Mouse (Mus musculus) brain, adult 2 months (tissue): ENCODE measurements around the gene Dgkk.
A peak's percentile ranks its signal among the peaks of the same experiment; 100 is the strongest.
"Not testable (repeated sequence)": the region's sequence is repeated elsewhere in the genome, so short reads cannot be mapped to it uniquely, and the experiment has no call there.

Experiments used
- DNase-seq: peaks from one replicate; pipeline ENCODE4 v3.0.0; 2011; ENCODE audit warnings: low read depth, low spot score

Dgkk gene

GRCm38 (mm10) chrX:6779006-6779405 is at the start of gene Dgkk:
Gene Dgkk (plus strand): TSS chrX:6779306.
- not testable (repeated sequence) for DNase-seq

DNA sequence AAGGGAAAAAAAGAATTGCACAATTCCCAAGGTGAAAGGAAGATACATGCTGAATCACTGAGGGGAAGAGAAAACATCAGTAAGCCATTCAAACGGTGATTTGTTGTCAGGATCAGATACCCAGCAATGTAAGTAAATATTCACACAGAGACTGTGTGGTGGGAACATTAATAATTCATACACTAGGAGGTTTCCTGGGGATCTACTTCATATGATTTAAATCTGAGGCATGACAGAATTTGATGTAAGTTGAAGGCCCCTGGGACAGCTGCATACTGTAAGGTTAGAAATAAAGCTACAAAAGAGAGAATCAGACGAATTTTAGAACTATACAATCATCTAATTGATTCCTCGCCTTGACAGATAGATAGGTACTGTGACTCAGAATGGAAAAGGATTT is 45.1 kb upstream of the Dgkk start:
- no peak for DNase-seq

GRCm38 (mm10) chrX:6750714-6751113 is 28.4 kb upstream of the Dgkk start:
- peak; percentile 40 for DNase-seq

- DNase-seq: peak; percentile 8
Measured at GRCm38 (mm10) chrX:6751549-6752047, 27.5 kb upstream of the Dgkk start.

DNA sequence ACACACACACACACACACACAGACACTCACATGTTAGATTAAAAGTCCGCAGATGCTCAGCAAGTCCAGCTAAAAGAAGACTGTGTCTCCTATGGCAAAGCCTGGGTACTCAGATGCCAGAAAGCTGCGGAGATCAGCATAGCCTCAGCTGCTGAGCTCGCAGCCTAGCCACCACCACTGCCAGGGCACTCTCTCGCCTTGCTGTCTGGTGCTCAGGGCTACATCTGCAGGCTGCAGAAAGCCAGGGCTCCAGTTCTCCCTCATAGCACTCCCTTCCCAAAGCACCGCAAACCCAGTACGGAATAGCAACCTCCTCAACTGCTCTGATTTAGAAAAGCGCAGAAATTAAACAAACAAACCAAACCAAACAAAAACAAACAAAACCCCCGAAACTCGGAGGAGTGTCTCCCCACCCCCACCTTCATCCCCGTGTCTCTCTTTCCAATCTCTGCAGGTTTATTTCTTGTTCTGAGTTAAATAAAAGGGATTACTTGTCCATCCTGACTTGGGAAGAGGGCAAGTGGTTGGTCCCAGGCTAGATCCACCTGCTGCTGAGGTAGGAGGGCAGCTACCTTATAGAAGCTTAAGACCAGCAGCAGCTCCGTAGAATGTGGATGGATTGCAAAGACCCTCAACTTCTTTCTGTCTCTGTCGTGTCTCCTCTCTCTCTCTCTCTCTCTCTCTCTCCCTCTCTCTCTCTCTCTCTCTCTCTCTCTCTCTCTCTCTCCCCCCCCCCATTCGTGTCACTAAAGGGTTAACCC is 1.4 kb upstream of the Dgkk start:
- DNase-seq: peak; percentile 15

GRCm38 (mm10) chrX:6778250-6778637 is 862 bp upstream of the Dgkk start:
- DNase-seq: peak; percentile 44

GRCm38 (mm10) chrX:6779969-6780539 is 948 bp downstream of the Dgkk start:
- no peak for DNase-seq

DNA sequence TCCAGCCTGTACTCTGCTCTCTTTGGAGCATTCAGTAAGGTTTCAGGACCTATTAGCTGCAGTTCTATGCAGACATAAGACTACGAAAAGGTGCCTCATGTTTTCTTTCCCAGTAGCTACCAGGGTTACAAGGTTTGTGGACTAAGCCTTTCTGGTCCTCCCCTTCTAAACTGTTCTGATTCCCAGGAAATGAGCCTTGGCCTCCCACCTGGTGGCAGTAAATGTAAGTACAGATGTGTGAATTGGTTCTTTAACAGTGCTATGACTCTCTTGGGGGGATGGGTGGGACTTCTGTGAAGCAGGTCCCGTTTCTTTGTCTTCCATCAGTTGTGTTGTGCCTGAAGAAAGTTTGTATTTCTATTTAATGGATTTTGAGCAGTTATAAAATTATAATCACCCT is 53.4 kb downstream of the Dgkk start:
- peak; percentile 2 for DNase-seq

DNA sequence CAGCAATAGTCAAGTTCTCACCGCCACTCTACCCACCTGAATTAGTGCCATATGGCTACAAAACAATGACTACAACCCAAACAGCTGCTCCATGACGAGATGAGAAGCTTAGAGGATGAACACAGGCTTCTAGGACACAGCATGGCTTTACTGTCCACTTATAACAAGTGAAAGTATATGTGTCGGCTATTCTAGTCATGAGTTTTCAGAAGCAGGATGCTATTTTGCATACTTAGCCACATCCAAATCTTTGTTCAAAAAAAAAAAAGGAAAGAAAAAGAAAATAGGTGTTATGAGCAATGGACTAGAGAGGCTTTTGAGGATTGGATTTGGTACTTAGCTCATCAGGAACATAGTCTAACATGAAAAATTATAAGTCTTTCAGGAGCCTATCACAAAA is 74.4 kb downstream of the Dgkk start:
- DNase-seq: peak; percentile 3

DNA sequence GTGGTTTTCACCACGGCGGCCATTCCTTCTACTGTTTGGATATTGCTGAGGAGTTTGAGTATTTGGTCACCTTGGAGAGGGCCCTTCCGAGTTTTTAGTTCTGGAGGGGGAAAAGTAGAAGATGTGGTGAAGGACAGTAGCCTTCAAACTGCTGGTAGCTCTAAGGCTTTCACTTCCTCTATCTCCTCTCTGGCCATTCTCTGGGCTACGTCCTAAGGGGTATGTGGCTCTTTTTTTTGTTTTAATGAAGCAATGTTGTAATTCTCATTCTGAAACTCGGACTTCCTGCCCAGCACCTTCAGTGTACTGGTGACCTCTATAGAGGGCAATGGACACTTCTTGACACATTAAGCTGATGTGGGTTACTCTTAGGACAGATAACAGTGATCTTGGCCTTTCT is 75.0 kb downstream of the Dgkk start:
- no peak for DNase-seq

DNA sequence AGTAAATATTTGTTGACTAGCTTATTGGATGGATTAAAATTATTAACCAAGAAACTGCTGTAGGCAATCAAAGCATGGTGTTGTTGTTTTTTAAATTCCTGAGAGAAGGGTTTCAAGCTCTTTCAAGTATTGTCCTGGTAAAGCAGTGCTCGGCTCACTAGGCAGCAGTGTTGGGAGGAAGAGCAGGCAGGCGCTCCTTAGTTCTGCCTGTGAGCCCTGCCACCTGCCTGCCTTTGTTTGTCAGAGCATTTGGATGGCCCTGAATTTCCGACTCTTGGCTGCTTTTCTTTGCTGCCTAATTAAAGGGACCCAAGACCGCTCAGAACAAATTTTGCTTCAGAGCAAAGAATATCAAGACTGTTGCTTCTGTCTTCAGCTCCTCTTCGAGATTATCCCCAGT is 114.8 kb downstream of the Dgkk start:
- DNase-seq: peak; percentile 3

- DNase-seq: no peak
Measured at GRCm38 (mm10) chrX:6911047-6911446, 131.9 kb downstream of the Dgkk start.

GRCm38 (mm10) chrX:6922165-6922564 is 143.1 kb downstream of the Dgkk start:
- peak; percentile 4 for DNase-seq

- DNase-seq: no peak
Measured at GRCm38 (mm10) chrX:6926224-6926623, 147.1 kb downstream of the Dgkk start.

DNA sequence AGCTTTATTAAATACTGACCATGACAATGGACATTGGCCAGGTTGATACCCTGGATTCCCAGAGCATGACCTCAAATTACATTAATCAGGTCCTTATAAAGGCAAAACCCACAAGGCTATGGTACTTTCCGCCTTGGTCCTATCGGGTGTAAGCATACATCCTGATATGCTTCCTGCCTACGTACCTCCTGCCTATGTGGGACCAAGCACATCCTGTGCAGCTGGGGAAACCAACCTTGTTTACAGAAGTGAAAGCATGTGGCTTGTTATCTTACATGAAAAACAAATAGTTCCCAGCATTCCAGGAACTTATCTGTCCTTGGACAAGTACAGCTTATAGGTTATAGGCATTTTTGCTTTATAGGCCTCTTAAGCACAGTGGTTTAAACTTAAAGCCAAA is 189.5 kb downstream of the Dgkk start:
- no peak for DNase-seq

- peak; percentile 0 for DNase-seq
Measured at GRCm38 (mm10) chrX:6971956-6972355, 192.8 kb downstream of the Dgkk start.

DNA sequence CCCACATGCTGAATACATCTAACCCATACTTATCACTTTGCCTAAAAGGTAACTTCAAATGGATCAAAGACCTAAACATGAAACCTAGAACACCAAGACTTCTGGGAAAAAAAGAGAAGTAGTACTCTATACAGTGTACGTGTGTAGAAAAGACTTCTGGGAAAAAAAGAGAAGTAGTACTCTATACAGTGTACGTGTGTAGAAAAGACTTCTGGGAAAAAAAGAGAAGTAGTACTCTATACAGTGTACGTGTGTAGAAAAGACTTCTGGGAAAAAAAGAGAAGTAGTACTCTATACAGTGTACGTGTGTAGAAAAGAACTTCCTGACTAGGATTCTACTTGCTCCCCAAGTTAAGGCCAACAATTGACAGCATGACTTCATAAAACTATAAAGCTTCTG is 204.8 kb downstream of the Dgkk start:
- not testable (repeated sequence) for DNase-seq
